Mouse (Mus musculus) liver, adult 2 months (tissue): Measurements from ENCODE around the gene 4930474N05Rik.

Source experiments
- CTCF ChIP-seq: fragments of 200-500 bp; IDR thresholded peaks from 2 replicates; pipeline ENCODE4 v1.5.1; 2011; ENCODE audit warnings: low read depth, low read length, control low read depth
- POLR2A ChIP-seq: fragments of 200-500 bp; IDR thresholded peaks from 2 replicates; pipeline ENCODE4 v1.6.1; 2011; ENCODE audit warnings: low read length, control low read depth; ENCODE audit not compliant: insufficient read depth; ENCODE audit errors: extremely low read depth

GRCm38 (mm10) chr14:36099647-36100046 is 4.9 kb downstream of the 4930474N05Rik start:
- TF ChIP-seq POLR2A: no peak
- TF ChIP-seq CTCF: no peak
